Mouse (Mus musculus): Measurements from ENCODE around the gene Tlcd2.

- no peak for TF ChIP-seq CTCF (IDR thresholded peaks at IDR 0.05; ENCODE audit: borderline replicate concordance, insufficient read depth, low read length)
- no peak for TF ChIP-seq POLR2A (IDR thresholded peaks at IDR 0.05; ENCODE audit: low read depth, low read length)
Observed at GRCm38 (mm10) chr11:75494296-75495049, 33.0 kb downstream of the Tlcd2 start.
